20 mouse cellular contexts compared by ENCODE assay signal in genomic region chr19:26864975-26865690, GRCm38 (mm10). TPM values are rescaled to one million over a fixed set of nuclear protein-coding genes. Genes with fewer than 3 reads are reported as not detected.
DNase-seq lines count a peak whose midpoint lies in the region; ATAC-seq and TF ChIP-seq lines count a peak whose summit lies in the region.
"Had no signal": no experiment of that assay in that cellular context is flagged by ENCODE, and none has a peak within 500 bp of the region (broad histone marks: within the 10 kb centered on the region; RNA-seq: fewer than 3 reads in every experiment).

No protein-coding gene starts in this region.

- no peak overlapping the region for H3K27ac ChIP-seq in forebrain, embryonic 16.5 days (ENCODE audit: low read length)
- no peak overlapping the region for H3K27ac ChIP-seq in forebrain, postnatal 0 days (ENCODE audit: low read depth, low read length)
- H3K27ac ChIP-seq in lung, embryonic 14.5 days (ENCODE audit: low read depth), result no peak overlapping the region
- peak overlapping the region; percentile 56; the same call in 1 of the 2 replicates for H3K27ac ChIP-seq in embryonic facial prominence, embryonic 14.5 days (replicated peaks; ENCODE audit: low read depth, low read length)
- 0 out of 2 replicates have a peak overlapping the region, but pooled peaks have one; percentile 43 for H3K27ac ChIP-seq in neural tube, embryonic 12.5 days
- H3K27ac ChIP-seq: liver, embryonic 13.5 days had no signal

- WGBS in forebrain, embryonic 16.5 days, result 61% methylated on average over 15 of the region's 15 CpGs
- 62% methylated on average over 15 of the region's 15 CpGs for WGBS in forebrain, postnatal 0 days
- WGBS in lung, embryonic 14.5 days, result 80% methylated on average over 15 of the region's 15 CpGs
- 92% methylated on average over 15 of the region's 15 CpGs for WGBS in lung, adult 2 months
- WGBS in embryonic facial prominence, embryonic 14.5 days, result 82% methylated on average over 15 of the region's 15 CpGs
- 27% methylated on average over 15 of the region's 15 CpGs for WGBS in neural tube, embryonic 12.5 days

- no peak for TF ChIP-seq POLR2A in lung, adult 2 months (IDR thresholded peaks at IDR 0.05; ENCODE audit: borderline replicate concordance, extremely low read depth, low read depth, low read length)

- no peaks in the 10 kb centered on the region for H3K36me3 ChIP-seq in forebrain, embryonic 16.5 days (ENCODE audit: control insufficient read depth, insufficient read depth)
- H3K36me3 ChIP-seq in forebrain, postnatal 0 days (ENCODE audit: insufficient read depth), result no peaks in the 10 kb centered on the region
- no peaks in the 10 kb centered on the region for H3K36me3 ChIP-seq in lung, embryonic 14.5 days (ENCODE audit: insufficient read depth)
- H3K36me3 ChIP-seq in embryonic facial prominence, embryonic 14.5 days (ENCODE audit: control insufficient read depth, insufficient read depth, low read length), result no peaks in the 10 kb centered on the region
- H3K36me3 ChIP-seq in neural tube, embryonic 12.5 days, result no peaks in the 10 kb centered on the region
- H3K36me3 ChIP-seq: liver, embryonic 13.5 days had no signal

- no peaks in the 10 kb centered on the region for H3K27me3 ChIP-seq in forebrain, embryonic 16.5 days (replicated peaks; ENCODE audit: control insufficient read depth, insufficient read depth, low read length)
- H3K27me3 ChIP-seq in forebrain, postnatal 0 days (ENCODE audit: insufficient read depth, low read length), result no peaks in the 10 kb centered on the region
- no peaks in the 10 kb centered on the region for H3K27me3 ChIP-seq in lung, embryonic 14.5 days (ENCODE audit: insufficient read depth, low read length)
- H3K27me3 ChIP-seq in embryonic facial prominence, embryonic 14.5 days (replicated peaks; ENCODE audit: control insufficient read depth, insufficient read depth, low read length), result no peaks in the 10 kb centered on the region
- H3K27me3 ChIP-seq in neural tube, embryonic 12.5 days (replicated peaks), result no peaks in the 10 kb centered on the region
- H3K27me3 ChIP-seq: liver, embryonic 13.5 days had no signal

- TF ChIP-seq CTCF in forebrain, postnatal 0 days (IDR thresholded peaks at IDR 0.05; ENCODE audit: low read depth), result no peak
- TF ChIP-seq CTCF in lung, embryonic 14.5 days (IDR thresholded peaks at IDR 0.05; ENCODE audit: low read depth), result no peak
- TF ChIP-seq CTCF in lung, adult 2 months (IDR thresholded peaks at IDR 0.05; ENCODE audit: insufficient read depth, low read length), result no peak

- H3K4me1 ChIP-seq in forebrain, embryonic 16.5 days (replicated peaks; ENCODE audit: control insufficient read depth, insufficient read depth, low read length), result peaks cover 7% of the 10 kb centered on the region
- H3K4me1 ChIP-seq in forebrain, postnatal 0 days (ENCODE audit: insufficient read depth), result no peaks in the 10 kb centered on the region
- H3K4me1 ChIP-seq in lung, embryonic 14.5 days (ENCODE audit: insufficient read depth), result peaks cover 11% of the 10 kb centered on the region; the same call in 1 of the 2 replicates
- H3K4me1 ChIP-seq in lung, adult 2 months (ENCODE audit: control insufficient read depth, insufficient read depth, low read length), result no peaks in the 10 kb centered on the region
- H3K4me1 ChIP-seq in embryonic facial prominence, embryonic 14.5 days (ENCODE audit: control insufficient read depth, insufficient read depth, low read length), result peaks cover 13% of the 10 kb centered on the region
- peaks cover 28% of the 10 kb centered on the region for H3K4me1 ChIP-seq in neural tube, embryonic 12.5 days
- H3K4me1 ChIP-seq: liver, embryonic 13.5 days had no signal

- H3K4me3 ChIP-seq in forebrain, embryonic 16.5 days (replicated peaks; ENCODE audit: low read length), result no peak overlapping the region
- no peak overlapping the region for H3K4me3 ChIP-seq in forebrain, postnatal 0 days (ENCODE audit: low read depth, low read length)
- H3K4me3 ChIP-seq in lung, embryonic 14.5 days (ENCODE audit: low read depth, low read length), result no peak overlapping the region
- H3K4me3 ChIP-seq in lung, adult 2 months (replicated peaks; ENCODE audit: extremely low read depth, low read depth, low read length), result no peak overlapping the region
- no peak overlapping the region for H3K4me3 ChIP-seq in embryonic facial prominence, embryonic 14.5 days (ENCODE audit: low read depth, low read length)
- no peak overlapping the region for H3K4me3 ChIP-seq in neural tube, embryonic 12.5 days
- H3K4me3 ChIP-seq: liver, embryonic 13.5 days had no signal

- no peaks in the 10 kb centered on the region for H3K9me3 ChIP-seq in forebrain, embryonic 16.5 days (ENCODE audit: control insufficient read depth, low read length)
- H3K9me3 ChIP-seq in forebrain, postnatal 0 days (ENCODE audit: low read length), result no peaks in the 10 kb centered on the region
- no peaks in the 10 kb centered on the region for H3K9me3 ChIP-seq in lung, embryonic 14.5 days (ENCODE audit: low read depth, low read length)
- H3K9me3 ChIP-seq in embryonic facial prominence, embryonic 14.5 days (ENCODE audit: control insufficient read depth, low read length), result no peaks in the 10 kb centered on the region
- H3K9me3 ChIP-seq in neural tube, embryonic 12.5 days, result no peaks in the 10 kb centered on the region
- H3K9me3 ChIP-seq: liver, embryonic 13.5 days had no signal

- H3K4me2 ChIP-seq in forebrain, embryonic 16.5 days (ENCODE audit: low read length), result no peak overlapping the region
- H3K4me2 ChIP-seq in forebrain, postnatal 0 days (ENCODE audit: low read depth), result no peak overlapping the region
- H3K4me2 ChIP-seq in lung, embryonic 14.5 days, result no peak overlapping the region
- no peak overlapping the region for H3K4me2 ChIP-seq in embryonic facial prominence, embryonic 14.5 days (ENCODE audit: low read depth, low read length)
- 0 out of 2 replicates have a peak overlapping the region, but pooled peaks have one; percentile 21 for H3K4me2 ChIP-seq in neural tube, embryonic 12.5 days (replicated peaks)
- H3K4me2 ChIP-seq: liver, embryonic 13.5 days had no signal

- 0 out of 2 replicates have a peak, but pooled peaks have one; percentile 19 for ATAC-seq in forebrain, embryonic 16.5 days
- no peak for ATAC-seq in forebrain, postnatal 0 days
- ATAC-seq in lung, embryonic 14.5 days (ENCODE audit: insufficient read depth), result no peak
- no peak for ATAC-seq in embryonic facial prominence, embryonic 14.5 days (ENCODE audit: low read depth)
- ATAC-seq in neural tube, embryonic 12.5 days (ENCODE audit: low FRiP score, low read depth), result peak; percentile 54

- no peak overlapping the region for H3K9ac ChIP-seq in forebrain, embryonic 16.5 days (replicated peaks; ENCODE audit: low read depth, low read length)
- H3K9ac ChIP-seq in forebrain, postnatal 0 days, result no peak overlapping the region
- no peak overlapping the region for H3K9ac ChIP-seq in lung, embryonic 14.5 days
- no peak overlapping the region for H3K9ac ChIP-seq in embryonic facial prominence, embryonic 14.5 days (ENCODE audit: low read depth, low read length)
- H3K9ac ChIP-seq in neural tube, embryonic 12.5 days, result no peak overlapping the region
- H3K9ac ChIP-seq: liver, embryonic 13.5 days had no signal

- DNase-seq in forebrain, postnatal 0 days, result no peak
- peak; percentile 32 for DNase-seq in lung, embryonic 14.5 days
- no peak for DNase-seq in lung, adult 2 months
- DNase-seq in embryonic facial prominence, embryonic 14.5 days (ENCODE audit: low spot score), result no peak
- DNase-seq in gastrocnemius, postnatal 4 days (ENCODE audit: low spot score in 2 of 2), result no peak
- DNase-seq in urinary bladder, postnatal 14 days (ENCODE audit: low spot score), result no peak
- DNase-seq: cerebellum, adult 11 months; heart, postnatal 14 days; layer of hippocampus, adult 9-11 months; liver, embryonic 13.5 days had no signal

RNA-seq across cellular contexts. Expression of gene Gm815, which starts 20.5 kb away (rescaled TPM):
- polyA plus RNA-seq in forebrain, embryonic 16.5 days (2015; fragmentation: Nextera tagmentation; extraction: Ambion mirVana), result not detected in 2 replicates
- not detected in 2 replicates for total RNA-seq in forebrain, postnatal 0 days (2014; rRNA removed)
- not detected in 2 replicates for polyA plus RNA-seq in forebrain, postnatal 0 days (2015; fragmentation: Nextera tagmentation; extraction: Ambion mirVana)
- polyA plus RNA-seq in lung, embryonic 14.5 days (2014; fragmentation: Nextera tagmentation; extraction: Ambion mirVana), result 0.33 TPM in 1 of 2 replicates, not detected in the other
- not detected in 2 replicates for polyA plus RNA-seq in lung, adult 2 months (2012; rRNA removed)
- not detected in 2 replicates for polyA plus RNA-seq in embryonic facial prominence, embryonic 14.5 days (2014; fragmentation: Nextera tagmentation; extraction: Ambion mirVana)
- not detected in 2 replicates for polyA plus RNA-seq in neural tube, embryonic 12.5 days (2016; fragmentation: Nextera tagmentation; extraction: Ambion mirVana)
- not detected for total RNA-seq in gastrocnemius, postnatal 4 days (2021)
- total RNA-seq: adrenal gland, postnatal 4 days; granulocyte monocyte progenitor cell, adult 5-6 weeks; heart, postnatal 14 days; left cerebral cortex, postnatal 14 days; MEL had no signal
- polyA plus RNA-seq: C2C12; cortical plate, adult 2 months; kidney, adult 2 months; liver, embryonic 13.5 days; thymus, postnatal 0 days had no signal

Comparison
In these comparisons a context has a peak if more than half of its experiments do, and no peak if none do; other contexts are left out.
1. ATAC-seq: peak in forebrain, embryonic 16.5 days (single experiment) and neural tube, embryonic 12.5 days (single experiment); none in forebrain, postnatal 0 days (single experiment), lung, embryonic 14.5 days (single experiment) and embryonic facial prominence, embryonic 14.5 days (single experiment).
2. H3K27ac ChIP-seq: peak in embryonic facial prominence, embryonic 14.5 days (single experiment) and neural tube, embryonic 12.5 days (single experiment); none in forebrain, embryonic 16.5 days (single experiment), forebrain, postnatal 0 days (single experiment) and lung, embryonic 14.5 days (single experiment).